Mouse (Mus musculus) heart, postnatal 0 days (tissue): ENCODE measurements around the gene 1700023F06Rik.

Experiments
- CTCF ChIP-seq: IDR thresholded peaks from 2 replicates; pipeline ENCODE4 v1.5.1; 2016; ENCODE audit warnings: antibody characterized with exemption, control low read depth, low read depth
- EP300 ChIP-seq: IDR thresholded peaks from 2 replicates; pipeline ENCODE4 v1.6.1; 2016; ENCODE audit warnings: antibody characterized with exemption, low read depth

- TF ChIP-seq CTCF (peak; percentile 33), EP300 (no peak)
Measured at GRCm38 (mm10) chr11:103162132-103162531, 46.2 kb downstream of the 1700023F06Rik start.
